Comparison of ENCODE assay signal across 14 mouse cellular contexts in genomic region chr13:46516183-46516582, GRCm38 (mm10). TPM values are rescaled to one million over a fixed set of nuclear protein-coding genes. Genes with fewer than 3 reads are reported as not detected.
DNase-seq lines count a peak whose midpoint lies in the region; ATAC-seq and TF ChIP-seq lines count a peak whose summit lies in the region.
"Had no signal": no experiment of that assay in that cellular context is flagged by ENCODE, and none has a peak within 500 bp of the region (broad histone marks: within the 10 kb centered on the region; RNA-seq: fewer than 3 reads in every experiment).

No protein-coding gene starts in this region.

- H3K36me3 ChIP-seq in liver, postnatal 0 days (replicated peaks; ENCODE audit: insufficient read depth, low read length), result no peaks in the 10 kb centered on the region
- H3K36me3 ChIP-seq in heart, embryonic 10.5 days, result peaks cover 10% of the 10 kb centered on the region; the same call in 1 of the 2 replicates
- H3K36me3 ChIP-seq in thymus, adult 2 months (ENCODE audit: control insufficient read depth, insufficient read depth, low read length), result no peaks in the 10 kb centered on the region
- H3K36me3 ChIP-seq: limb, embryonic 15.5 days; neural tube, embryonic 13.5 days had no signal

- H3K4me2 ChIP-seq in liver, postnatal 0 days (ENCODE audit: low read depth, low read length), result no peak overlapping the region
- H3K4me2 ChIP-seq: limb, embryonic 15.5 days; midbrain, embryonic 11.5 days; neural tube, embryonic 13.5 days had no signal

- no peak for TF ChIP-seq CTCF in liver, postnatal 0 days (IDR thresholded peaks at IDR 0.05; ENCODE audit: low read depth)
- no peak for TF ChIP-seq CTCF in lung, adult 2 months (IDR thresholded peaks at IDR 0.05; ENCODE audit: insufficient read depth, low read length)
- TF ChIP-seq CTCF in thymus, adult 2 months (IDR thresholded peaks at IDR 0.05; ENCODE audit: borderline replicate concordance, control insufficient read depth, extremely low read depth, insufficient read depth, low read length, poor library complexity), result no peak
- no peak for TF ChIP-seq CTCF in cerebellum, adult 2 months (IDR thresholded peaks at IDR 0.05; ENCODE audit: borderline replicate concordance, insufficient read depth, low read depth, low read length)

- TF ChIP-seq POLR2A in lung, adult 2 months (IDR thresholded peaks at IDR 0.05; ENCODE audit: borderline replicate concordance, extremely low read depth, low read depth, low read length), result no peak
- no peak for TF ChIP-seq POLR2A in thymus, adult 2 months (IDR thresholded peaks at IDR 0.05; ENCODE audit: control insufficient read depth, extremely low read depth, insufficient read depth, low read length, poor library complexity)
- no peak for TF ChIP-seq POLR2A in cerebellum, adult 2 months (IDR thresholded peaks at IDR 0.05; ENCODE audit: borderline replicate concordance, insufficient read depth, low read length)

- peak; percentile 29 for DNase-seq in liver
- DNase-seq in liver, postnatal 0 days, result no peak
- peak; percentile 94 for DNase-seq in heart, embryonic 10.5 days (ENCODE audit: low spot score)
- DNase-seq in lung, adult 2 months, result peak; percentile 59
- DNase-seq in thymus, adult 2 months, result no peak
- DNase-seq in urinary bladder, postnatal 4 days (ENCODE audit: low spot score in 2 of 2), result no peak
- no peak for DNase-seq in right cerebral cortex, postnatal 10 days (ENCODE audit: low spot score in 2 of 2)
- DNase-seq in cerebellum, adult 2 months, result no peak
- DNase-seq: gastrocnemius, postnatal 14 days; kidney, postnatal 14 days; right cerebral cortex, postnatal 14 days had no signal

- no peak for ATAC-seq in liver, postnatal 0 days

- TF ChIP-seq EP300 in liver, postnatal 0 days (IDR thresholded peaks at IDR 0.05; ENCODE audit: low read depth), result no peak

- no peak overlapping the region for H3K4me3 ChIP-seq in liver, postnatal 0 days (ENCODE audit: low read depth, low read length)
- H3K4me3 ChIP-seq in heart, embryonic 10.5 days, result 0 out of 2 replicates have a peak overlapping the region, but pooled peaks have one; percentile 24
- H3K4me3 ChIP-seq in lung, adult 2 months (replicated peaks; ENCODE audit: extremely low read depth, low read depth, low read length), result no peak overlapping the region
- H3K4me3 ChIP-seq in thymus, adult 2 months (ENCODE audit: control insufficient read depth, insufficient read depth, low read length), result no peak overlapping the region
- no peak overlapping the region for H3K4me3 ChIP-seq in cerebellum, adult 2 months (replicated peaks; ENCODE audit: insufficient read depth, low read depth, low read length)
- H3K4me3 ChIP-seq: limb, embryonic 15.5 days; neural tube, embryonic 13.5 days had no signal

- no peak overlapping the region for H3K9ac ChIP-seq in liver, postnatal 0 days (replicated peaks)
- H3K9ac ChIP-seq: limb, embryonic 15.5 days; neural tube, embryonic 13.5 days had no signal

- H3K27me3 ChIP-seq in liver, postnatal 0 days (ENCODE audit: insufficient read depth, low read length), result no peaks in the 10 kb centered on the region
- no peaks in the 10 kb centered on the region for H3K27me3 ChIP-seq in heart, embryonic 10.5 days (ENCODE audit: insufficient read depth, poor library complexity, severe bottlenecking)
- H3K27me3 ChIP-seq in thymus, adult 2 months (ENCODE audit: control insufficient read depth, insufficient read depth, low read length), result no peaks in the 10 kb centered on the region
- no peaks in the 10 kb centered on the region for H3K27me3 ChIP-seq in cerebellum, adult 2 months (ENCODE audit: control insufficient read depth, insufficient read depth, low read length)
- H3K27me3 ChIP-seq: limb, embryonic 15.5 days; neural tube, embryonic 13.5 days had no signal

- H3K9me3 ChIP-seq in liver, postnatal 0 days (ENCODE audit: low read length), result 0 out of 2 replicates have a peak, but pooled peaks cover 2% of the 10 kb centered on the region
- H3K9me3 ChIP-seq in heart, embryonic 10.5 days, result no peaks in the 10 kb centered on the region
- H3K9me3 ChIP-seq: limb, embryonic 15.5 days had no signal

- WGBS in liver, postnatal 0 days (ENCODE audit: insufficient replicate concordance), result 57% methylated on average over 7 of the region's 7 CpGs
- 29% methylated on average over 7 of the region's 7 CpGs for WGBS in heart, embryonic 10.5 days
- 52% methylated on average over 7 of the region's 7 CpGs for WGBS in lung, adult 2 months
- WGBS in thymus, adult 2 months, result 88% methylated on average over 7 of the region's 7 CpGs
- WGBS in cerebellum, adult 2 months, result 82% methylated on average over 7 of the region's 7 CpGs

- no peaks in the 10 kb centered on the region for H3K4me1 ChIP-seq in liver, postnatal 0 days (ENCODE audit: insufficient read depth)
- H3K4me1 ChIP-seq in heart, embryonic 10.5 days, result peaks cover 42% of the 10 kb centered on the region
- no peaks in the 10 kb centered on the region; the same call in 1 of the 2 replicates for H3K4me1 ChIP-seq in lung, adult 2 months (ENCODE audit: control insufficient read depth, insufficient read depth, low read length)
- H3K4me1 ChIP-seq in thymus, adult 2 months (replicated peaks; ENCODE audit: control insufficient read depth, insufficient read depth, low read length), result no peaks in the 10 kb centered on the region; the same call in 1 of the 2 replicates
- H3K4me1 ChIP-seq in cerebellum, adult 2 months (ENCODE audit: control insufficient read depth, insufficient read depth, low read length), result peaks cover 8% of the 10 kb centered on the region
- H3K4me1 ChIP-seq: neural tube, embryonic 13.5 days had no signal

- H3K27ac ChIP-seq in liver, postnatal 0 days (ENCODE audit: low read depth), result no peak overlapping the region
- H3K27ac ChIP-seq in heart, embryonic 10.5 days, result peak overlapping the region; percentile 77
- H3K27ac ChIP-seq in thymus, adult 2 months (ENCODE audit: control insufficient read depth, insufficient read depth, low read length), result no peak overlapping the region
- no peak overlapping the region for H3K27ac ChIP-seq in cerebellum, adult 2 months (ENCODE audit: insufficient read depth, low read length)
- H3K27ac ChIP-seq: limb, embryonic 15.5 days; neural tube, embryonic 13.5 days had no signal

RNA-seq across cellular contexts. Expression of gene Cap2, which starts 14.5 kb away (rescaled TPM):
- 0.47 and 0.94 TPM in 2 replicates for polyA plus RNA-seq in liver, postnatal 0 days (2015; fragmentation: Nextera tagmentation; extraction: Ambion mirVana)
- polyA plus RNA-seq in heart, embryonic 10.5 days (2016; fragmentation: Nextera tagmentation; extraction: Ambion mirVana), result 101 and 175 TPM in 2 replicates
- 9.7 and 17.8 TPM in 2 replicates for polyA plus RNA-seq in lung, adult 2 months (2012; rRNA removed)
- polyA plus RNA-seq in thymus, adult 2 months (2012; rRNA removed), result 2.8 and 12.9 TPM in 2 replicates
- 80.4 and 94.3 TPM in 2 replicates for polyA plus RNA-seq in cerebellum, adult 2 months (2012; rRNA removed)

Comparison
In these comparisons a context has a peak if more than half of its experiments do, and no peak if none do; other contexts are left out.
1. DNase-seq: peak in liver (single experiment), heart, embryonic 10.5 days (single experiment) and lung, adult 2 months (single experiment); none in liver, postnatal 0 days (single experiment), thymus, adult 2 months (single experiment), urinary bladder, postnatal 4 days (0 of 2), right cerebral cortex, postnatal 10 days (0 of 2) and cerebellum, adult 2 months (0 of 2).